Mouse (Mus musculus) common myeloid progenitor, adult 5-6 weeks (primary cell): ENCODE data around the gene Parvb. TPM values are rescaled to one million over a fixed set of nuclear protein-coding genes. Genes with fewer than 3 reads are reported as not detected.
A peak's percentile ranks its signal among the peaks of the same experiment; 100 is the strongest.

Source experiments
- ATAC-seq: replicated peaks from 2 replicates; pipeline ENCODE4 v1.8.0; 2016; ENCODE audit warnings: low read depth, mild to moderate bottlenecking, moderate TSS enrichment, inconsistent platforms; ENCODE audit not compliant: poor library complexity, severe bottlenecking
- total RNA-seq: library from RNA; stranded (forward); fragments of 200-1000, 187-1606 nt; gene quantifications from 2 replicates; pipeline ENCODE4 v1.2.3, GENCODE M21; 2017

The Parvb gene
- total RNA-seq, 1 experiment from 2014 or later: 4.2 TPM

DNA sequence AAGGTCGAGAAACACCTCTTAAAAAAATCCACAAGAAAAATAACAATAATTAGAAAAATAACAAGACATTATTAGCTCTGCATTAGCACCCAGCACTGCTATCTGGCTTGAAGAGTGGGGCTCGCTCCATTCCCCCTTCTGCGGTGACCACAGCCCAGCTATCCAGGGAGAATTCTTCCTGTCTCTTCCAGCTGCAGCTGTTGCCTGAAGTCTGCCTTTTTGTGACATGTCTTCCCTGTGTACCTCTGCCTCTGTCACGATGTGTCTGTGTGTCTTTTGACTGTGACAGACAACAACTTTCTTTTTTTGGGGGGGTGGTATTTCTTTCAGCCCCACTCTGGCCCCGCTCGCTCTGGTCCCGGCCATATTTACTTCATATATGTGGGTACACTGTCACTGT lies 20.8 kb downstream of the Parvb start:
- ATAC-seq: no peak

DNA sequence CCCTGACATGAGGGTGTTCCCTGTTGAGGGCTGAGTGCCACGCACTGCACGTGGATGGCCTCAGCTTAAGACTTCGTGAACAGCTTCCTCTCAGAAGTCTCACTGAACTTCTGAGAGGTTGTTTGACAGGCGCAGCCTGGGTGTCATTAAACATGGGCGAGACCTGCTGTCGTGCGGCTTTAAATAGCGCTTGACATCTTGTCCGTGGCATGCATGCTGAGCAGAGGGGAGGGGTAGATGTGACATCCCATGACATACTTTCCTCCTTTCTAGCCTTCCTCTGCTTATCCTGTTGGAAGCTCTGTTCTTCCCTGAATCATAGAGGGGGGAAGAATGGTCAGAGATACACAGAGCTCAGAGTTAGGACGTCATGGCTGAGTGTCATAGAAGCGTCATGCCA lies 21.9 kb downstream of the Parvb start:
- no peak for ATAC-seq

DNA sequence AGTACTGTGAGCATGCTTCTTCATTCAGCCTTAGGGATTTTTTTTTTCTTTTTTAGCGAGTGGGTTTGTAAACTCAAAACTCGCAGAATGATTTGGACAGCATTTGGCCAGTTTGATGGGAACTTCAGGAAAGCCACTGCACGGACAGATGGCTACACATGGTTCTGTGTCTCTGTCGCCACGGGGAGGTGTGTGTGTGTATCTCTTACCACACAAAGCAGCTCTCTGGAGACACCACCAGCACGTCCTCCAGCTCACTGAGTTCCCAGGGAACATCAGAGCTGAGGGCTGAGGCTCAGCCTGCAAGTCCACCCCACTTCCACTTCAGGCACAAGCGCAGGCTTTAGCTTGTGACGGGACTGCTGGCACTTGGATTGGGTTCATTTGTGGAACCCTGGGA lies 22.5 kb downstream of the Parvb start:
- no peak for ATAC-seq

DNA sequence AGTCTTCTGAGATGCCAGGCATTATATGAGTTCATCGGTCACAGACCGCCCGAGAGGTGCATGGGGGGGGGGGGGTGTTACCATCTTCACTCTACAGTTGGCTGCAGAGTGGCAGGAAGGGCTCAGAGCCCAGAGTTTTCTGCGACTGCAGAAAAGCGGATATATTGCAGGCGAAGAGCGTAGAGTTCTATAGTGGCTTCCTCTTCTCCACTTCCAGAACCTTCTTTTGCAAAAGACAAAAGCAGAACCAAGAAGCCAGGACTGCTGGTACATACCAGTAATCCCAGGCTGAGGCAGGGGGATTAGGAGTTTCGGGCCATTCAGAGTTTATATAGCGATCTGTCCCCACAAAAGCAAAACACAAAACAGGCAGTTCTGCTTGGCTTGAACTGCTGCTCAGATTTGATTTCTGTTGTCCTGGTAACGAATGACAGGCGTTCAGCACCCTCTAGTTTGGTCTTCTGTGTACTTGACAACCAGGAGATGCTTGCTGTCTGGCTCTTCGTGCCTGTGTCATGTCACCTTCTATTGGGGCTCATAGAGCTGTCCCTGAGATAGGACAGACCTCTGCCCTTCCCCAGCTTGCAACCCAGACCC lies 24.5 kb downstream of the Parvb start:
- ATAC-seq: peak; percentile 20

DNA sequence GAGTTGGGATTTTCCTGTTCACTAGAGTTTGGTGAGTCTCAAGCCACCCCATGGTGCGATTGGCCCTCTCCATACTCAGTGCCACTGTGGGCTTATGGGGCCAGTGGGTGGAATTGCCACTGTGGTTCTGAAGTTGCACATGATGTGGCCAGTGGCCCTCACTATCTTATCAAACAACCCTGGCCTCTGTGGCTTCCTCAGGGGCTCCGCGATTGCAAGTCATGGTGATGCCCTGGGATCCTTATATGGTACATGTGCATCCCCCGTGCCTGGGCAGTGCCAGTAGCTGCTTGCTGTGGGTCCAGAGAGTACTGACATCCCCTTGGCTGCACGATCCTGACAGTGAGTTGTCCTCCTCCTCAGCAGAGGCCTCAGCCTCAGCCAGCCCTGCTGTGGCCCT lies 25.0 kb downstream of the Parvb start:
- ATAC-seq: peak; percentile 78

DNA sequence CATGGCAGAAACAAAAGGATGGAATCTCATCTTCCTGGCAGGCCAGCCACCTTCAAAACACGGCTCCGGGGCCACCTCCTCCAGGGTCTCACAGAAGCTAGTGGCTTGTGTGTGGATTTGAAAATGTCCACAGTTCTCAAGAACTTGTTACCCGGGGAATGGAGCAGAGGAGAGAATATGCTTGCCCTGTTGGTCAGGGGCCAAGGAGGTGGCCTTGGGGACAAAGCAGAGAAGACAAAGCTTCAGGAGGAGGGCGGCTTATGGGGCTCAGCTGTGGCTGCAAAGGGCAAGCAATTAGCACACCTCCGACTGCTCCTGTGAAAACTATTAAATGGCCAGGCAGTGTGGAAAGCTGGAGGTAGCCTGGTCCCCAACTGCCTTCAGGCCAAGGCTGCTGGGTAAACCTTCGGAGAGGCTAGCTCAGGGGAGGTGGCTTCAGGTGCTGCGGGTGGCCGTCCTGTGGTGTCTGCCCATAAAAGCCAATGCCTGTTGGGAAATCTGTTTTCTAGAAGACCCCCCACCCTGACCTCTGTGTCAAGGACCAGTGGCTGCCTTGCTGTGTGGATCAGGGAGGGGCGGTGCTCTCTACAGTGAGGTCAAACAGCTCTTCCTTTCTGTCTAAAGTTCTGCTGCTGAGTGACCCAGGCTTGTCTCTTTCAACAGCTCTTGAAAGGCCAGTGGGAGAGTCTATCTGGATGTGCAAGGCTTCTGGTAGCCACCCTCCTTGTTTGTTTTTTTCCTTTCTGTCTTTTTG lies 26.9 kb downstream of the Parvb start:
- no peak for ATAC-seq

DNA sequence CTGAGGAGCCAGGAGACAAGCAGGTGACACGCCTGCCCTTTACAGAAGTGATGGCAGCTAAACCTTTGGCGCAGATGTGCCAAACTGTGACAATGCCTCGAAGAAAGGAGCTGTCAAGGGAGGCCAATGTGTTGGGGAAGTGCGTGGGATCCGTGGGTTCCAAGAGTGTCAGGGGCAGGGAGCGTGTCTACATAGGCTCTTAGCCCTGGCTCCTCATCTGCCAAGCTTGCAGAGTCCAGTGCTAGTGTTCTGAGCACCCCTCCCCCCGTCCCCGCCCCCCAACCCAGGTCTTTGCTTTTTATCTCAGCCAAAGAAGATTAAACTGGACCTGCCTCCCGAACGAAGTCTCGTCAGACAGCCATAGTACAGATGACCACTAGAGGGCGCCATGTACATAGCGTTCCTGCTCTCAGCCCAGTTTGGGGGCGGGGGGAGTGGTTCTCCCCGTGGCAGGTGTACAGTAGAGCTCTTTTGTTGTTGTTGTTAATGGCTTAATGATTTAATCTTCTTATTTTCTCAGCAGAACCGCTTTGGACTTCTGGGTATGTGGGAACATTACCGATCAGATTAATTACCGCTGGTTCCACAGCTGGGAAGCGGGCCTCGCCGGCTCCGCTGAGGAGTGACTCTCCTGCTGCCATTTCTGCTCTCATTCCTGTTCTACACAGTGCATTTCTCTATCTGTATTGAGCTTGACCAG lies 28.4 kb downstream of the Parvb start:
- peak; percentile 18; the same call in 1 of the 2 replicates for ATAC-seq

DNA sequence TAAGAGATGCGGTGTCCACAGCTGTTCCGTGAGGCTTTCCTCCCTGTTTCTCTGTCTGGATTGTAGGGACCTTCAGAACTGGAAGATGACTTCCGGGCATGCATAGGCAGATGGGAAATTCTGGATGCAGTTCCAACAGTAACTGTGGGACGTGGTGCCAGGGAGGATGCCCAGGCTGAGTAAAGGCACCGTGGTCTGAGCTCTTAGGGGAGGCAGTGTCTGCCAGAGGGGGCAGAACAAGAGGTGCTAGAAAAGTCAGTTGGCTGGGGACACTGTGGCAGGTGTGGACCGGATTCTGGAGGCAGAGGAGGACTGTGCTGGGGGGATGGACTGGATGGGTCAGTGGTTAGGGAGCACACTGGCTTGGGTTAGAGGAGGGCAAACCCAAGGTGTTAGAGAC lies 30.8 kb downstream of the Parvb start:
- no peak for ATAC-seq

DNA sequence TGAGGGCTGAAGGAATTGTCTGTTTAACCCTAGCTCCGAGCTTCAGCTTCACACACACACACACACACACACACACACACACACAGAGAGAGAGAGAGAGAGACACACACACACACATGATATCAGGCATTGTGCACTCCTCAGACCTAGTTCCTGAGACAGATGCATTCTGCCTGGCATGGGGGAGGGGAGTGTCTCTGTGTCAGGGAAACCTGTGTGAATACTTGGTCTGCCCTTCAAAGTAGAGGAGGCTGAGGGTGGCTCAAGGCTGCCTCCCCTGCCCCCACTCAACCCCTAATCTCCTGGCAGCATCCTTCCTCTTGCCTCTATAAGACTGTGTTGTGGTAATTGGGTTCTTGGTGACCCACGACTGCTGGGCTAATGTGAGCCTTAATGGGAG lies 31.7 kb downstream of the Parvb start:
- peak; percentile 89 for ATAC-seq

DNA sequence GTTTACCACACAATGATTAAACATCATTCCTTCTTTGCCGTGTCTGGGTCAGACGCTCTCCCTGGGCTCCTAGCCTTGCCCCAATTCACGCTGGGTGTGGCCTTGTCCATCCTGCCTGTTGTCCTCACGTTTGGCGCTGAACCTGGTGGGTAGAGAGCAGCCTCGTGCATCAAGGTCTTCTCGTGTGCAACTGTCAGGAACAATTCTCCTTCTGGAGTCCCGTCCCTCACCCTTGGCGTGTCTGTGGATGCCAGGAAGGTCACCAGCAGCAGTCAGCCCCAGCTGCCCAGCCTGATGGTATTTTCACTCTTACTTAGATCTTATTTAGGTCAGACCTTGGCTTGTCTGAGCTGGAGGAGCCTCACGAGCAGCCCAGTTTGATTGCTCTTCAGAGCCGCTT lies 33.3 kb downstream of the Parvb start:
- no peak for ATAC-seq

DNA sequence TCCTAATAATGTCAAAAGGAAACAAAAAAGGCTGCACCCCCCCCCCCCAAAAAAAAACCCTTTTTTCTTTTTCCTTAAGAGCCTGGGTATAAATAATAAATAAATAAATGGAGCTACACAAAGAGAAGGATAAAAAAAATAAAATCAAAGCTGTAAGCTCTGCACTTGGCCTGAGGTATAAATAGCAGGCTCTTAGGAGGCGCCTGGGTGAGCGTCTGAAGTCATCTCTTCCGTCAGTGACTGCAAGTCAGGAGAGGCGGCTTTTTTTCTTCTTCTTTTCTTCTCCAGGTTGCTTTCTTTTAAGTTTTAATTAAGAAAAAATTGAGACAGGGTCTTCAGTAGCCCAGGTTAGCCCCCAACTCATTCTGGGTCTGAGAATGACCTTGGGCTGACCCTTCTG lies 34.4 kb downstream of the Parvb start:
- ATAC-seq: no peak

DNA sequence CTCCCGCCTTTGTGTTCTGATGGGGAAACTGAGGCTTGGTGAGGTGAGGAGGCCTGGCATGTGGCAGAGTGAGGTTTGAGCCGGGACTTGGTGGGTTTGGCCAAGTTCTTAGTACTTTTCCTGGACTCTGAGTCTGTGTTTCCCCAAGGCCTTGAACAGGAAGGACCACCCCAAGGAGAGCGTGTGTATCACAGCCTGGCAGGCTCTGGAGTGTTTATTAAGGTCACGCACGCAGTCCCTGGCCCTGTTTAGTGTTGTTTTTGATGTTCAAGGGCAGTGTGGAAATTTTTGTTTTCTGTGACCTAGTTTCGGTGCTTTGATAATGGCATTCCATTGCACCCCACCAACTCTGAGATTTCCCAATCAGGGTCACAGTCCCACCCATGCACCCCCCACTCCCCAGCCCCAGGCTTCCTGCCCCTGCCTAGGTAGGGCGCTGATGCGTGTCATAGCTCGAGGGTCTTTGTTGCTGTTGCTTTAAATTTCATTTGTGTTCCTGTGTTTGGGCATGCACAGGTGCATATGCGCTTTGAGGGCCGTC lies 35.9 kb downstream of the Parvb start:
- no peak for ATAC-seq

DNA sequence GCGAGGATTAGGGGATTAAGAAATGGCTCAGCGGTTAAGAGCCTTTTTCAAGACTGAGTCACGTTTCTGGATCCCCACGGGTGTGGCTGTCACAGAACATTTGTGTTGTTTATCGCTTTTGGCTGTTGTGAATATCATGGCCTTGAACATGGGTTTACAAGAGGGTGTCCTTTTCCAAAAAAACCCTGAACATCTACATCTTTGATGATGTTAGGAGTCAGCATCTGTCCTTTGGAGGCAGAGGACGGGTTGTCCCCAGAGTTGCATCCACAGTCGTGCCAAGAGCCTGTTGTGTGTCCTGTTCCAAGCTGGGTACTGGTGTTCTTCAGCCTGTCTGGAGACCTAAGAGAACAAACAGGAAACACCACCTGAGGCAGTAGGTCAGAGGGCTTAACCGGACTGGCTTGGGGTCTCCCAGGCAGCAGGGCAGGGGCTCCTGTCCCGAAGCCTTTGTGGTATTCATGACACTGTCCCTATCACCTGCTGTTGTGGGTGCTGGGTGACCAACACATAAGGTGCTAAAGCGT lies 37.3 kb downstream of the Parvb start:
- ATAC-seq: no peak

DNA sequence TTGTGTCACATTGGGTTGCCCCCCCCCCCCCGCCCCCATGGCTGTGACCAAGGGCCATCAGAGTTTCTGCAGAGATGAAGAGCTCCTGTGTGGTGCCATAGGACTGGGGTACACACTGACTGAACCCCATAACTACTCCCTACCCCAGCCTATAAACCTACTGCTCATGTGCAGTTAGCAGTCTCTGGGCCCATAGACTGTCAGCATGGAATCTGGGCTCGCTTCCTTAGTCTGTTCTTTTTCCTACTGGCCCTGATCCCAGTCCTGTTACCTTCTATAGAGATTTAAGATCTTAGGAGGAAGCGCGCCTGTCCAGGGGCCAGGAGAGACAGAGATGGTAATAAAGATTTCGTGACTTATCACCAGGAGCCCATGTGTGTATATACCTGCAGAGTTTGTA lies 38.2 kb downstream of the Parvb start:
- ATAC-seq: no peak

DNA sequence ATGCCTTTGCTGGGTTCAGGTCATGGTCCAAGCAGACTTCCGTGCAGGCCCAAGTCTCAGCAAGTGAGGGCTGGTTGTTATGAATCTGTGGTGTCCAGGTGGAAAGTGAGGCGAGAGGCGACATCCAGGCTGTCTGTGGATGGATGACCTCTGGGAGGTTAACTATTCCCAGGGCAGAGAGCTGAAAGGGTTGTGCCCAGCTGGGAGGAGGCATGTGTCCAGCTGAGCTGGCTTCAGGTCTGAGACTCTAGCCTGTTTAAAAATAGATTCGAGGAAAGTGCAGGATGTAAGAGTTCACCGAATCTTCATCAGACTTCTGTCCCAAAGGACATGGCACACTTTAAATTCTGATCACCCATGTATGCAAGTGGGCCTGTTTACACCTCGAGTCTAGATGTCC lies 38.6 kb downstream of the Parvb start:
- no peak for ATAC-seq

DNA sequence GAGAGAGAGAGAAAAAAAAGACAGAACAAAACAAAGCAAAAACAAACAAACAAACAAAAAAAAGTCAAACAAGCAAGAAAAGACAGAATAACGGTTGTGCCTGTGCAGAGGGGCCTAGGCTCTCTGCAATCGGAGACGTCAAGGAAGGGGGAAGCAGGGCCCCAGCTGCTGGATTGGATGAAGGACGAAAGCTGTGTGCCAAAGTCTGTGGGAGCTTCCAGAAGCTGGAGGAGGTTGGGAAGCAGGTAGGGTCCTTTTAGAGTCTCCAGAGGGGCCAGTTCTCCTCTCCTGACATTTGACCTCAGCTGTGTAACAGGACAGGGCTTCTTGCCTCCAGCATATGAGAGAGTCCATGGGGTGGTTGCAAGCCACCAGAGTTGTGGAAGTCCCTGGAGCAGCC lies 44.2 kb downstream of the Parvb start:
- no peak for ATAC-seq

DNA sequence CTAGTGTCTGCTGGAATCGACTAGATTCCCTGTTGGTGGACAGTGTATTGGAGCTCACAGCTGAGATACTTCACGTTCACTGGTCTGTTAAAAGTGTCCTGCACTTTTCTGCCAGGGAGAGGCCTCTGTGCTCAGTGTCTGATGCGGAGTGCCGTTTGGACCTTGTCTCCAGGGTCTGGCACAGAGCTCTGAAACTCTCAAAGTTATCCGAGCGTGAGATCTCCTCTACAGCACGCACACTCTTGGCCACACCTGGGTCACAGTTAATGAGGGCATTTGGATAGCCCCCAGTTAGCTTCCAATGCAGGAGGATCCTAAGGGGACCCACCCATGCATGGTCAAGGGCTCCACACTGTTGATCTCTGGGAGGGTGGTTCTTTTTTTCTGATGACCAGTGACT lies 46.2 kb downstream of the Parvb start:
- ATAC-seq: no peak

DNA sequence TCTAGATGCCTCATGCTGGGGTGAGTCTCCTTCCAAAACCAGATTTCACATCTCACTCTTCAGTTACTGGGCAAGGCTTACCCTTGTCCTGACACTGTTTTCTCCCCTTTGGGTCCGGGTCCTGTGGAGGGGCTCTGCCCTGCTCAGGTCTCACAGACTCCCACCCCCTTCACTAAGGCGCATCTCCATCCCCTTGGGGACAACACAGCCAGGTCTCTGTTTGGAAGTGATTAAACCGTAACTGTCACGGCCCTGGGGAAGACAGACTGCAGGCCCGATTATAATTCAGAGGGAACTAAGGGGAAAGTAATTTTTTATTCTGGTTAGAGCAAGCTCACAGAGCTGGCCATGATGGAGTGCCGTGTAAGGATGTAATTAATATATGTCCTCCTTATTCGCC lies 46.8 kb downstream of the Parvb start:
- ATAC-seq: no peak

DNA sequence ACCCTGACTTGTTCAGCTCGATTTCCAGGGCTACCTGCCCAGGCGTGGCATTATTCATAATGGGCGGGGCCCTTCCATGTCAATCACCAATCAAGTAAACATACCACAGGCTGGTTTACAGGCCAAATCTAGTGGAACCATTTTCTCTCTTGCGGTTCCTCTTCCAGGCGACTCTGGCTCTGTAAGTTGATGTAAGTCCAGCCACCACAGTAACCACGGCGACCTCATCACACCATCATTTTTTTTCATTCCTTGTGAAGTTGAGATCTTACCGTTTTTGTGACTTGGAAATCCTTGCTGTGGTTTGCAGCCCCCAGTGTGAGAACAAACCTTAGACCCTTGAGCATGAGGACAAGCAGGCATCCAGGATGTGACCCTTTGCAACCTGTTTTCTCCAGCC lies 48.5 kb downstream of the Parvb start:
- ATAC-seq: peak; percentile 70

DNA sequence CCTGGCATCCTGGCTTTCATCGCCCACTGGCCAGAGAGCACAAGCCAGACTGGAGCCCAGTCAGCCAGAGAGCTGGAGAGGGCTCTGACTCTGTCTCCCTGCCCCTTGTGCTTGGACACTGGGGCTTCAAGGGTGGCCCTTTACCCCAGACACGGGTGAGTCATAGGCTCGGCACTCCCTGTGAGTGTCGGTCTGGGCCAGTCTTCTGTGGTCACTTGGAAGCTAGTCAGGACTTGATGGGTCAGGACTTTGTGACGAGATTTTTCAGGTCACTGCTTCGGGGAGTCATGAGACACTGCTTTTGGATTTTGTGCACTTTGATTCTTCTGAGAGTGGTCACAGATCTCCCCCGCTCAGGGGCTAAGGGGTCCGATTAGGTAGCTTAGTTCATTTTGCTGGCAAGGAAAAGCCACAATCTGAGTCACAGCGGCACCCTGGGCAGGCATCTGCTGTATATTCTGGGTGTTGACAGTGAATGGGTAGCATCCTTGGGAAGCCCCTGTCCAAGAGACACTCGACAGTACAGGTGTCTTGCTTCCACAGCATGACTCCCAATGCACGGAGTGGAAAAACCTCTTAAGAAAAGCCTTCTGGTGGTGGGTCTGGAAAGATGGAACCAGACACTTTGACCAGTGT lies 49.0 kb downstream of the Parvb start:
- ATAC-seq: no peak
